Mouse (Mus musculus) spleen, adult 2 months (tissue): ENCODE results near the gene Srpk2. TPM values are rescaled to one million over a fixed set of nuclear protein-coding genes. Genes with fewer than 3 reads are reported as not detected.
A peak's percentile ranks its signal among the peaks of the same experiment; 100 is the strongest.

Experiments
- DNase-seq, 2 experiments: peaks; one replicate each; pipeline versions ENCODE4 v3.0.0 to v3.0.0-alpha.2; 2012 to 2021; ENCODE audit warnings: low spot score in 2 of 2, low read depth in 1 of 2
- H3K27ac ChIP-seq: fragments of 200-500 bp; 2 replicates; pipeline ENCODE4 v1.5.1; 2012; ENCODE audit warnings: low read length, inconsistent platforms; ENCODE audit not compliant: insufficient read depth
- H3K27me3 ChIP-seq: fragments of 200-500 bp; 2 replicates; pipeline ENCODE4 v1.6.1; 2012; ENCODE audit warnings: mild to moderate bottlenecking, moderate library complexity, low read length, inconsistent platforms; ENCODE audit not compliant: control insufficient read depth, insufficient read depth
- H3K36me3 ChIP-seq: fragments of 200-500 bp; 2 replicates; pipeline ENCODE4 v1.6.1; 2012; ENCODE audit warnings: mild to moderate bottlenecking, low read length, inconsistent platforms; ENCODE audit not compliant: control insufficient read depth, insufficient read depth
- H3K4me1 ChIP-seq: fragments of 200-500 bp; 2 replicates; pipeline ENCODE4 v1.6.1; 2011; ENCODE audit warnings: inconsistent platforms; ENCODE audit not compliant: control insufficient read depth, insufficient read depth, insufficient read length
- H3K4me3 ChIP-seq: fragments of 200-500 bp; 2 replicates; pipeline ENCODE4 v1.5.1; 2011; ENCODE audit warnings: mild to moderate bottlenecking, inconsistent platforms; ENCODE audit not compliant: insufficient read depth, insufficient read length; ENCODE audit errors: extremely low read depth
- CTCF ChIP-seq: fragments of 200-500 bp; IDR thresholded peaks from 2 replicates; pipeline ENCODE4 v1.5.1; 2011; ENCODE audit warnings: mild to moderate bottlenecking, inconsistent platforms; ENCODE audit not compliant: insufficient read depth, insufficient read length, insufficient replicate concordance; ENCODE audit errors: extremely low read depth
- POLR2A ChIP-seq: fragments of 200-500 bp; IDR thresholded peaks from 2 replicates; pipeline ENCODE4 v1.6.1; 2011; ENCODE audit warnings: low read depth, low read length, inconsistent platforms
- WGBS: fragments of 180-500 bp; shearing (Covaris S2); methylation state at CpG from one replicate; pipeline ENCODE4 v1.1.7; 2018; 5-methylcytosine and 5-hydroxymethylcytosine counted together
- polyA plus RNA-seq: library from polyadenylated mRNA; depleted of rRNA; stranded (reverse); fragments of >200 nt; gene quantifications from 2 replicates; pipeline ENCODE4 v1.2.3, GENCODE M21; 2012

Srpk2 gene
- polyA plus RNA-seq, 1 experiment, result 4.1 TPM

DNA sequence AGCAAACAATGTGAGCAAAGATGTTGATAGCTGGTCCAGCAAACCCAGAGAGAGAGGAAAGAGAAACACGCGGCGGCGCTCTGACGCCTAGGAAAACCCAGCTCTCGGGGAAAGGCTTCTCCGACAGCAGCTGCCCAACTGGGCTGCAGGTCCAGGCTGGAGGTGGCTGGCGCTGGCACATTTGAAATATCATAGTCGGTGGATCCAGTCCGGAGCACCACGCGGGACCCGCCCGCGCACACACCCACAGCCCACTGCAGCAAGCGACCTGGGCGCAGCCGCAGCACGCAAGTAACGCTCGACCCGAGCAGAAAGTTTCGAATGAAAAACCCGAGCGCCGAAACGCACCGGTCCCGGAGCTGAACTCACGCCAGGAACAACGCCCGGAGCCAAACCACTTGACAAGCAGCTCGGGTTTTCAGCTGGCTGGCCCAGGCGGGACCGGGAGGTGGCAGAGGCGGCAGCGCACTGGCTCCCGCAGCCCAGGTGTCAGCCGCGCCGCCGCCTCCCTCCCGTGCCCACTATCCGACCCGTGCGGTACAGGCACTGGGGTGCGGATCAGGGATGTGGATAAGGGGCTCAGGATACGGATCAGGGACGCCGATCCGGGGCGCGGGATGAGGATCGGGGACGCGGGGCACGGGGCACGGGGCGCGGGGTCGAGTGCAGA lies 9.5 kb downstream of the Srpk2 start:
- Histone ChIP-seq H3K27ac (no peak overlapping the region), H3K4me3 (peak overlapping the region; percentile 83), H3K27me3 (peaks cover 16% of the 10 kb centered on the region), H3K36me3 (no peaks in the 10 kb centered on the region), H3K4me1 (peaks cover 3% of the 10 kb centered on the region; the same call in 1 of the 2 replicates)
- under 1% methylated on average over 58 of the region's 61 CpGs for WGBS
- no peak for TF ChIP-seq POLR2A
- no peak for TF ChIP-seq CTCF
- peak in 1 of 2 experiments; percentile 16 for DNase-seq

DNA sequence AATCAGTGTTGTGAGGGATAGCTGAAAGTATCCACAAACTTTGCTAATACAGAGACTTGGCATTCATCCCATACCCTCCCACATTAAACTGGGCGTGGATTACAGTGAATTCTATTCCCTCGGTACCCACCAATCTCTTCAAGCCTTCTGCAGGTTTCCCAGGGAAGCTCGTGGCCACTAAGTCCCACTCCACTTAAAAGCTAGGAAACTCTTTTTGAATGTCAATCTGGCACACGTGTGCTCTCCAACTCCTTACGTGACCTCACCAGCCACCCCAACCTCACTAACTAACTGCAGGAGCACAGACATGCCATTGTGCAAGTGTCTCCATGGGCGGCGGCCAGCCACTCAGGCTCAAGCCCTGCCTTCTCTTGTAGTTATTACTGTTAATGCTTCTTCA lies 12.3 kb downstream of the Srpk2 start:
- Histone ChIP-seq H3K4me1 (peaks cover 3% of the 10 kb centered on the region; the same call in 1 of the 2 replicates), H3K36me3 (no peaks in the 10 kb centered on the region), H3K27ac (no peak overlapping the region), H3K4me3 (no peak overlapping the region), H3K27me3 (peaks cover 16% of the 10 kb centered on the region)
- TF ChIP-seq POLR2A (no peak), CTCF (no peak)
- WGBS, result 85% methylated on average over 7 of the region's 7 CpGs
- no peak for DNase-seq

DNA sequence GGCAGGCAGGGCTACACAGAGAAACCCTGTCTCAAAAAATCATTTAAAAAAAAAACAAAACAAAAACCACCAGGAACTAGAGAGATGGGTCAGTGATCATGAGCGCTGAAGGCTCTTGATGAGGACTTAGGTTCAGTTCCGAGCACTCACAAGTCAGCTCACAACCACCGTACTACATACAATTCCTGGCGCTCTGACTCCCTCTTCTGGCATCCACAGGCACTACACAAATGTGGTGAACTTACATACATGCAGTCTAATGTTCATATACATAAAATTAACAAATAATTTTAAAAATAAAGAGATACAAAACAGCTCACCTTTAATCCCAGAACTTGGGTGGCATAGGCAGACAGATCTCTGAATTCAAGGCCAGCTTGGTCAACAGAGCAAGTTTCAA lies 13.5 kb downstream of the Srpk2 start:
- DNase-seq, result peak in 1 of 2 experiments; percentile 9
- no peak overlapping the region for H3K27ac ChIP-seq
- H3K4me3 ChIP-seq, result no peak overlapping the region
- H3K36me3 ChIP-seq, result no peaks in the 10 kb centered on the region
- 94% methylated on average over 4 of the region's 4 CpGs for WGBS
- H3K4me1 ChIP-seq, result no peaks in the 10 kb centered on the region
- TF ChIP-seq POLR2A (no peak), CTCF (no peak)
- H3K27me3 ChIP-seq, result peaks cover 12% of the 10 kb centered on the region

DNA sequence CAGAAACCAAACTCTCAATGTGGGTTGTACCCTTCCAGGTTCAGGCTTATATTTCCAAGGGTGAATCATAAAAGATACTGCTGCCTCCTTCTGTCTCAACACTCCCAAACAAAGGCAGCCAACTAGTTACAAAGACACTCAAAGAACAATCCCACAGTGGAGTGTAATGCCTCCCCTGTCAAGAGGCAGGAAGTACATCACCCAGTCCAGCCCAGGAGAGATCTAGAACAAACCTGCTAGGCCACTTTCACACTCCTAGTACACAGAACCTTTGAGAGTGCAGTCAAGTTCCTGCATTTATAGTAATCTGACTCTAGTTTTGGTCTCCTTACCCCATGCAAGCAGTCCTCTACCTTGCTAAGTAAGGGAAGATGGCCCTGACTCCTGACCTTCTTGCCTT lies 18.5 kb downstream of the Srpk2 start:
- no peaks in the 10 kb centered on the region for H3K27me3 ChIP-seq
- no peaks in the 10 kb centered on the region for H3K36me3 ChIP-seq
- TF ChIP-seq POLR2A (no peak), CTCF (no peak)
- DNase-seq, result no peak
- no peak overlapping the region for H3K4me3 ChIP-seq
- H3K27ac ChIP-seq, result no peak overlapping the region
- no peaks in the 10 kb centered on the region for H3K4me1 ChIP-seq

DNA sequence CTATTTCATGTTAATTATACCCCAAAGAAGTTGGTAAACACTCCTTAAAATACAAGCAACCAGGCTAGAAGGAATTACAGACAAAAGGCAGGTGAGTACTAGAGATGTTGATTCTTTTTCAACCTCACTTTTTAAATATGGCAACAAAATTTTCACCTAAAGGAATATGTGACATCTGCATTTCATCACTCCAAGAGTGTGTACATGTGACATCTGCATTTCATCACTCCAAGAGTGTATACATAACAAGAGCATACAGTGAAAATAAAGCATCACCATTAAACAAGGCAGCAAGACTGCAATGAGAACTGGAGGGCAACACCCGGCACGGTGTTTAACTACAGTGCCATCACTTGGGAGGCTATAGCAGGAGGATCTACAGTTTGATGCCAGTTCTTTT lies 23.2 kb downstream of the Srpk2 start:
- DNase-seq, result no peak
- no peak overlapping the region for H3K27ac ChIP-seq
- no peaks in the 10 kb centered on the region for H3K4me1 ChIP-seq
- no peak for TF ChIP-seq POLR2A
- TF ChIP-seq CTCF, result no peak
- H3K36me3 ChIP-seq, result no peaks in the 10 kb centered on the region
- WGBS, result 87% methylated on average over 2 of the region's 2 CpGs
- no peak overlapping the region for H3K4me3 ChIP-seq
- H3K27me3 ChIP-seq, result no peaks in the 10 kb centered on the region

DNA sequence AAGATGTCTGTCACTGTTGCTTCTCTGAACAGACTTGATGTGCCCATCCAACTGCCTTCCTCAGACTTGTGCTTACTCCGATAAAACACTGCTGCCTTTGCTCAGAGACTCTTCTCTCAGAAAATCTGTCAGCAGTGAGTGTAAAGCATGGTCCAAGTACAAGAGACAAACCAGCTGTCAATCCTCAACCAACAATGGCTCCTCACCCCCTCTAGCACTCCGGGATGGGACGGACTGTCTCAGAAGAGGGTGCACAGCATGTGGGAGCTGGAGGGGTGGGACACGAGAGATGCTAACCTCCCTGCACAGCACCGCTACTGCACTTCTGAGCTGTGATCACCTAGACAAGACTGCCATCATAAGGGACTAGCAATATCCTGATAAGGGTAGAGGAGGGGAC lies 26.4 kb downstream of the Srpk2 start:
- WGBS, result 93% methylated on average over 5 of the region's 5 CpGs
- no peak for DNase-seq
- no peaks in the 10 kb centered on the region for H3K27me3 ChIP-seq

DNA sequence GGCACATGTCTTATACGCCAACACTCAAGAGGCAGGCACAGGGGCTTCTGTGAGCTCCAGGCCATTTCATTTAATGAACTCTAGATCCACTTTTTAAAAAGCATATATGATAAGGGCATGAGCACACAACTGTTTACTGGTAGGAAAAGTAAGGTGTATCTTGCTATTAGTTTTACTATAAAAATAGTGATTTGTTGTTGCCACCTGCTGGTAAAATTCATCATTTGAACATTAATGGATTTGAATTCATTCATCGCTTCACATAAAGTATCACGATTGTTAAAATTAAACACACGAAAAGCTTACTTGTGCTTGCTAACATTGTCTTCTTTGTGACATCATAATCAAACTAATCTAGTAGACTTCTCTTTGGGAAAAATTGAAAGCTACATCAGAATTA lies 27.8 kb downstream of the Srpk2 start:
- DNase-seq, result no peak
- H3K27me3 ChIP-seq, result no peaks in the 10 kb centered on the region
- no peaks in the 10 kb centered on the region for H3K36me3 ChIP-seq
- no peaks in the 10 kb centered on the region for H3K4me1 ChIP-seq
- no peak overlapping the region for H3K27ac ChIP-seq
- TF ChIP-seq POLR2A (no peak), CTCF (no peak)
- no peak overlapping the region for H3K4me3 ChIP-seq
- WGBS, result 82% methylated on average over 4 of the region's 4 CpGs

More for the DNA sequence above, 26.4 kb downstream of the Srpk2 start:
- Histone ChIP-seq H3K36me3 (no peaks in the 10 kb centered on the region), H3K27ac (no peak overlapping the region), H3K4me3 (no peak overlapping the region), H3K4me1 (no peaks in the 10 kb centered on the region)
- TF ChIP-seq CTCF (no peak), POLR2A (no peak)
